Mouse (Mus musculus) skeletal muscle tissue, adult 2 months (tissue): Measurements from ENCODE around the gene Ccnt1.

ENCODE experiments used
- DNase-seq: peaks from one replicate; pipeline ENCODE4 v3.0.0-alpha.2; 2012; ENCODE audit warnings: low read depth, low spot score

The Ccnt1 gene

GRCm38 (mm10) chr15:98570873-98571538 lies at the start of gene Ccnt1, which contains the start of gene 4930415O20Rik:
Gene Ccnt1 (minus strand): TSS chr15:98570923.
Gene 4930415O20Rik (plus strand): TSS chr15:98571004.
- no peak for DNase-seq

DNA sequence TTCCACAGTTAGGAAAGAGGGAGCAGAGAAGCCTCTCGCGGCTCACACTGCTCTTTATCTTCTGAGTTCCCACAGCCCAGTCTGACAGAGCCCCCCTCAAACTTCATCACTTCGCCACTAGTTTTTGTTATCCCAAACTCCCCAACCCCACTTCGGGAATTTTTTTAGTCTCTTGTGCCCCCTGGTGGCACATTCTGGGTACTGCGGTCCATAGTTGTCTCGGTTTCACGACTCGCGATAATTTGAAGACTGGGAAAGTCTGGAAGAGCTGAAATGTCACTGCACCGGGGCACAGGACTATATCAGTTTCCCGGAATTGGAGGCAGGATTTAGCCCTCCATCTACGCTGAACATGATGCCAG lies 46.4 kb upstream of the Ccnt1 start:
- DNase-seq = peak; percentile 54

- DNase-seq = no peak
These were observed 45.8 kb upstream of the Ccnt1 start for GRCm38 (mm10) chr15:98616362-98617175.

GRCm38 (mm10) chr15:98615751-98616150 lies 45.0 kb upstream of the Ccnt1 start:
- DNase-seq = no peak

DNA sequence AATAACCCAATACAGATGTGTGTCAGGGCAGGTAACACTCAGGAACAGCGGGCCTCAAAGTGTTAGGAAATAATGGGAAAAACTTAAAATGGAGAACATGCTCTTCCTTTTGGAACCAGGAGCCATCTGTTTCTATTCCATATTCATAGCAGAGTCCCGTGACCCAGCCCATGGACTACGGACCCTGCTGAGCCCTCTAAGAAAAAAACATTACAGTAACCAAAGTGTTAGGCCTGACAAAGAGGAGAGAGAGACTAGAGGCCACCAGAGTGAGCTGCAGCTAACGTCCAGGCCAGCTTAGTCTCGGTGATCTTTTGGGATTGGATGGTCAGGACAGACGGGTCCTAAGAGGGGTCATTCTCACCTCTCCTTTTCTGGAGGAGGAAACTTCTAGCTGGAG lies 44.2 kb upstream of the Ccnt1 start:
- no peak for DNase-seq

GRCm38 (mm10) chr15:98614551-98614950 lies 43.8 kb upstream of the Ccnt1 start:
- DNase-seq = no peak

GRCm38 (mm10) chr15:98612229-98612628 lies 41.5 kb upstream of the Ccnt1 start:
- DNase-seq = no peak

DNA sequence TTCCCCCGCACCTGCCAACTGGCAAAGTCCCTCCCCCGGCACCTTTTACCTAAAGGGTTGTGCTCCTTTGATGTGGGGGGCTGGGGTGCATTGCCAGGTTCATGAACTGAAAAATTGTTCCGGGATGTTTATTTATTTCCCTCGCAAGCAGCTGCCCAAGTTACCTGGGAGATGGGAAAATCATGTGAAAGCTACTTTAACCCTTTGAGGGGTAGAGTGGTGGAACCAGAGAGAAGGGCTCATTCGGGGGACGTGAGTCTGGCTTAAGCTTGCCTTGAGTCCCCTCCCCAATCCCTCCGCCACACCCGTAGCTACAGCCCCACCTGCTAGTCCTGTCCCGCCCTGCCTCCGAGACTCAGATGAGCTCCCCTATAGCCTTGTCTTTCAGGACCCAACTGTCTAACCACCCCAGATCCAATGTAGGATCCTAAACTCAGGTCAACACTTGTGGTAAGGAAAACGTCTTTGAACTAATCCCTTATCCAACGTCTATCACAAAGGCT lies 39.5 kb upstream of the Ccnt1 start:
- DNase-seq = no peak

DNA sequence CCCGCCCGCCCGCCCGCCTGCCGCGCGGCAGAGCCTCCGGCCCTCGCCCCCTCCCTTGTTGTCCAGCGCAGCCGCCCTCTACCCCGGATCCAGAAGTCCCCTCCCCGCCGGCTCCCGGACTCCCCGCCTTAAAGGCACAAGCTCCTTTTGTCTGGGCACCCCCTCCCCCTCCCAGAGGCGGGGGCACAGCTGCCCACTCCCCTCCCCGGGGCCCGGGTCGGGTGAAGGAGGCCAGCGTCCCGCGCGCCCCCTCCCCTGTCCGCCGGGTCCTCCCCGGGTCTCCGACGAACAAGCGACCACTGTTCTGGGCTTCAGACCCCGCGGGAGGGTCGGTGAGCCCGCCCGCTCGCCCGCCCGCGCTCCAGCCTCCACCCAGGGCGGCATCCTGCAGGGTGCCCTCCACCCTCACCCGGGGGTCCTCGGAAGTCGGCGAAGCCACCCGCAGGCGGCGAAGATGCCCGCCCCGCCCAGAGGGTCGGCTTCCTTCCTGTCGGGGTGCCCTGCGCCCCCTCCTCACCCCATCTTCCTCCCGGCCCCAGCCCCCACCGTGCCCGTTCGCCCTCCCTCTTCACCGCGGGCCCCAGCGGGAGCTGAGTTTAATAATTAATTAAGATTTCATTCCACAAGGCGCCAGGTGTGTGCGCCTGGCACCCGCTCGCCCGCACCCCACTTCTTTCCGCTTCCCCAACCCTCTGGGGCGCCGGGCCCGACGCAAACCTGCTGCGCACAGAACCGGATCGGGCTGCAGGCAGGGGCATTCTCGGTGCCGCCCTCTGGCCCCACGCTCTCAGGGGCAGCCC lies 38.8 kb upstream of the Ccnt1 start, which contains the start of gene Adcy6:
TSS of gene Adcy6 (minus strand) at position 746 of the 800 bp plus-strand sequence.
- peak; percentile 59 for DNase-seq

GRCm38 (mm10) chr15:98608784-98609250 lies 38.1 kb upstream of the Ccnt1 start:
- DNase-seq = no peak

DNA sequence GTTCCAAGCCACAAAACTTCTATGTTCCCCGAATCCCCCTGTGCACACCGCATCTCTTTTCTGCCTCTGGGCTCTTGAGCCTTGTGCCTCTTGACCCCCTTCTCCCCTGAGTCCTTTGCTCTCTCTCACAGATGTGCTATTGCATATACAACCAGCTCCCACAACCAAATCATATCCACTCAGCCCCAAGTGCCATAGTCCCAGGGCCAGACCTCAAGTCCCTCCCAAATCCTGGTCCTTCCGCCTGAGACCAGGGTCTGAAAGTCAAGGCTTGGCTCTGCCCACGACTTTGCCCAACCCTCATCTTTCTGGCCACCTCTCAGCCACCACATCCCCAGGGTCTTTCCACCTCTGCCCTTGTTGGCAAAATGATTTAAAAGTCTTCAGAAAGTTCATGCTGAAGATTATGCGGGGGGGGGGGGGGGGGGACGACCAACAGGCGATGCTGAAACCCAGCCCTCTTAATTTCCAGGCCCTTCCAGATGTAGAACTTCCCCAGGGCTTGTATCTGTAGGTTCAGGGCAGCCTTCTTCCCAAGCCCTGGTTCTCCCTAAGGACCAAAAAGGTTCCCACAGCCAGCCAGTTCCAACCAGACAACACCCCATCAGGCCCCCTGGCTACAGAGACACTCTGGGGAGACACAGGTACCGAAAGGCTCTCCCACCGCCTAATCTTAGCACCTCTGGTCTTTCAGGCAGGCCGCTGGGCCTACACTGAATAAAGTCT lies 37.5 kb upstream of the Ccnt1 start:
- DNase-seq = no peak

- DNase-seq = peak; percentile 76
These were observed 36.8 kb upstream of the Ccnt1 start for GRCm38 (mm10) chr15:98607557-98607956.

DNA sequence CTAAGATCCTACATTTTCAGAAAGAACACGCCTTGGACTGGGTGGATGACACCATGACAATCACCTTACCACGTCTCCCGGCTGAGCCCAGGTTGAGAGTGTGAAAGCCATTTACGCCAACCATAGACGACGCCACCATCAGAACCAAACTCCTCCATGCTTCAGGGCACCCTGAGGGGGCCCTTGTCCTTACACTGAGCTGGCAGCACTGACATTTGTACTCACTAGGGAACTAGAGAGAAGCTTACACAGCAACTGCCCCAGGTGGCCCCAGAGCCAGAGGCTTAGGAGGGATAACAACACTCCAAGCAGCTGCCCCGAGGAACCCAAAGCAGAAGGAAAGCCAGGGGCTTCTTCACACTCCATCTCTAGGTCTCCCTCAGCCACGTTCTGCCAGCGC lies 36.0 kb upstream of the Ccnt1 start:
- DNase-seq = no peak

DNA sequence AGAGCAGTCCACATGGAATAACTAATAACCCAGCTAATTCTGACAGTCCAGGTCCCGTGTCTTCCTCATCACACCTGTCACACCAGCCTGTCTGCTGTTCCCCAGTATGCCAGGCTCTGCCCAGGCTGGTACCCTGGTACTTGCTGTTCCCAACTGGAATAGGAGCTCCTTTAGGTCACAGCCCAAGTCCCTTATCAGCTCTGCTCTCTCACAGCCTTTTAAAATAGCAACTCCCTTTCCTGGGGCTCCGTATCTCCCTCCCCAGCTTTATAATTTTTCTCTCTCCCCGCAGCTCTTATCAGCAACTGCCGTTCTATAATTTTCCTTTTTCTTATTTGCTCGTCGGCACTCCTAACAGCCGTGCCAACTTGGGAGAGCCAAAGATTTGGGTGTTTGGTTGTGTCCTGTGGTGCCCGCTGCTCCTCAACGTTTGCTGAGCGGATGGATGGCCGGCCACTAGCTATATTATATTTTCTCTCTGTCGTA lies 35.4 kb upstream of the Ccnt1 start:
- DNase-seq = peak; percentile 43

- DNase-seq = no peak
These were observed 33.4 kb upstream of the Ccnt1 start for GRCm38 (mm10) chr15:98604041-98604575.

- no peak for DNase-seq
These were observed 32.3 kb upstream of the Ccnt1 start for GRCm38 (mm10) chr15:98602921-98603458.

DNA sequence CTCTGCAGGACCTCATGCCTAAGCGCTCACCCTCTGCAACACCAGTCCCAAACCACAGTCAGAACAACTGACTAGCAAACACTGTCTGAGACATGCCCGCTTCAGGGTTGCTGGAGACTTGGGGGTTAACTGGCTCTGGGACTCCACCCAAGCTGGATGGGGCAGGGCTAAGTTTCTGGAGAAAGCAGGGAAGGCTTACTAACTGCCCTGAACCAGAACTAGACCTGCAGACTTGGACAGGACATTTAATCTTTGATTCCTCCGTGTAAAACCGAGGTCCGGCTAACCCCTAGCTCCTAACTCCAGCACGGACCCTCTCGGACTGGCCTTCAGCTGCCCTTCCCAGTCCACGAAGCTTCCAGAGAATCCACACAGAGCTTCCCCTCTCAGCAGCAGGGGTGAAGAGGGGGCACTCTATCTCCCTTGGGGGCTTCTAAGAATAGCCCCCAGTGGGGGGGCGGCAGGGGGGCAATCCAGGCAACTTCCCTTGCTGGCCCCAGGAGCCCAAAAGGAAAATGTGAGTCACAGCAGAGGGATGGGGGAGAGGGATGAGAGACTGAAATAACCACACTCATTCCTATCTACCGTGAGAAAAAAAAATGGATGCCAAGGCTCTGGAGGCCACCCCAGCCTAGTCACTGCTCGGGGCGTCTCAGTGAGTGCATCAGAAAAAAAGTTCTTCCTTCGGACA lies 31.6 kb upstream of the Ccnt1 start:
- DNase-seq = peak; percentile 67

DNA sequence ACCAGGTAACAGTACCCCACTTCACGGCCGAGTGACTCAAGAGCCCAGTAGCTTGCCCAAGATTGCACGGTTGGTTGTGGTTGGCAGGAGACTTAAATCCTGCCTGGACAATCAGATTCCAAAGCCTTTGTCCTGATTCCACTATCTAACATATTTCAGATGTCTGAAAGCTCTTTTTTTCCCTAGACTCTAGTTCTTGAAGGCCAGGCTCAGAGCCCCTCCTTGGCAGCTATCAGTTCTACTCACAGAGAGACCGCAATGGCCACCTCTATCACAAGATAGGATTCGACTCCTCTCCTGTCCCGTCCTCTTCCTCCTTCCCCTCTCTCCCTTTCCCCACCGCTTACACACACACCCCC lies 31.1 kb upstream of the Ccnt1 start:
- no peak for DNase-seq

GRCm38 (mm10) chr15:98600036-98600709 lies 29.4 kb upstream of the Ccnt1 start:
- no peak for DNase-seq
